Mouse (Mus musculus) cortical plate, adult 2 months (tissue): Measurements from ENCODE around the gene Ssx2ip. TPM values are rescaled to one million over a fixed set of nuclear protein-coding genes. Genes with fewer than 3 reads are reported as not detected.

Experiments used
- H3K27ac ChIP-seq: fragments of 200-500 bp; 2 replicates; pipeline ENCODE4 v1.5.1; 2012; ENCODE audit warnings: low read length, control low read depth, inconsistent platforms; ENCODE audit not compliant: insufficient read depth
- H3K4me1 ChIP-seq: fragments of 200-500 bp; 2 replicates; pipeline ENCODE4 v1.6.1; 2011; ENCODE audit warnings: low read length; ENCODE audit not compliant: control insufficient read depth, insufficient read depth
- H3K4me3 ChIP-seq: fragments of 200-500 bp; 2 replicates; pipeline ENCODE4 v1.5.1; 2011; ENCODE audit warnings: mild to moderate bottlenecking, low read length, control low read depth; ENCODE audit not compliant: insufficient read depth
- CTCF ChIP-seq: fragments of 200-500 bp; IDR thresholded peaks from 2 replicates; pipeline ENCODE4 v1.5.1; 2011; ENCODE audit warnings: mild to moderate bottlenecking, control low read depth, low read length; ENCODE audit not compliant: insufficient read depth; ENCODE audit errors: extremely low read depth
- POLR2A ChIP-seq: fragments of 200-500 bp; IDR thresholded peaks from 2 replicates; pipeline ENCODE4 v1.6.1; 2011; ENCODE audit warnings: mild to moderate bottlenecking, low read length, control low read depth; ENCODE audit not compliant: insufficient read depth; ENCODE audit errors: extremely low read depth
- polyA plus RNA-seq: library from polyadenylated mRNA; depleted of rRNA; stranded (reverse); fragments of >200 nt; gene quantifications from 2 replicates; pipeline ENCODE4 v1.2.3, GENCODE M21; 2012

Ssx2ip gene
- polyA plus RNA-seq, 1 experiment = 40.7 TPM

DNA sequence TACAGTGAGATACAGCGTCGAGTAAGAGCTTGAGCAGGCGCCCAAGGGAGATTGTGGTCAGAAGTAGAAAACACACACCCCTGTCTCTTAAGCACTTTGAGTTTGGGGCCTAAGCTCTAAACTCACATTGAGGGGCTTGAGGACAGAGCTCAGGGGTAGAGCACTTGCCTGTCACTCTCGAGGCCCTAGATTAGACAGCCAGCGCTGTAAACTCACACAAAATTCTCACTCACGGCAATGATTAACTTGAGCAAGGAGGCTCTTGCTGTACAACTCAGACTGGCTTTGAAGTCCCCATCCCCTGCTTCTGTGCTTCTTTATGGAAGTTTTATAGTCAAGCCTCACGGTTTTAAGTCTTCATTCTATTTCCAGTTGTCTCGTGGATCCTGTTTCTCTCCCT is 25.7 kb upstream of the Ssx2ip start:
- no peak for TF ChIP-seq POLR2A
- Histone ChIP-seq H3K27ac (no peak overlapping the region), H3K4me1 (no peaks in the 10 kb centered on the region), H3K4me3 (no peak overlapping the region)

GRCm38 (mm10) chr3:146379740-146380466 is 24.5 kb upstream of the Ssx2ip start:
- TF ChIP-seq CTCF (no peak), POLR2A (no peak)
- H3K4me3 ChIP-seq = no peak overlapping the region
- H3K4me1 ChIP-seq = no peaks in the 10 kb centered on the region
- H3K27ac ChIP-seq = no peak overlapping the region

DNA sequence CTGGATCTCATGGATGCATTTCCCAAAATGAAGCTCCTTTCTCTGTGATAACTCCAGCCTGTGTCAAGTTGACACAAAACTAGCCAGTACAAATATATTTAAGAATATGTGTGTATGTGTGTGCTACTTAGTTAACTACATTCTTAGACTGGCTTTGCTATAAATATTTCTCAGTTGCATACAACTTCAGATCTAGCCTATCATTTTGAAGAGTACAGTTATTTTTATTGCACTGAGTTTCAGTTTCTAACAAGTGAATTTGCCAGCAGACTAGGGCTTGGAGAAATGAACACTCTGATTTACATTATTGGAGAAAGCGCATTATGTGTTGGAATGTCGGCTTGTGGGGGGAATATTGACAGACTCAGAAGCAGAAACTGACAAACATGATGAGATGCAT is 23.6 kb upstream of the Ssx2ip start:
- TF ChIP-seq POLR2A = no peak
- no peak for TF ChIP-seq CTCF
- Histone ChIP-seq H3K4me3 (no peak overlapping the region), H3K4me1 (no peaks in the 10 kb centered on the region), H3K27ac (no peak overlapping the region)

DNA sequence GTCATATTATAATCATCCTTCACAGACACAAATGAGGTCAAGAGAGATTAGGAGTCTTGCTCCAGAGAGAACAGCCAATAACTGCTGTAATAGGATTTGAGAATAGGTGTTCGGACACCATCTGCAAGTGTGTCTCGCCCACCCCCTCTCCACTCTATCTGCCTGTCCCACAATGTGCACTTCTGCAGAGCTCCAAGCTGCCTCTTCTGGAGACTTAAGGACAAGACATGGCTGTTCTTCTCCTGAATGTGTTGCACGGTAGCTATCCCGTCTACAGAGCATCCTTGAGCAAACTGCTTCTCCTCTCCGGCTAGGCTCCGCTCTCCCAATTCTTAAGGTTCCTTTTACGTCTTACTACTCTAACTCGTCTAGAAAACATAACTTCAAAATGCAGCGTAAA is 23.0 kb upstream of the Ssx2ip start:
- H3K27ac ChIP-seq = no peak overlapping the region
- no peaks in the 10 kb centered on the region for H3K4me1 ChIP-seq
- TF ChIP-seq POLR2A (no peak), CTCF (no peak)
- no peak overlapping the region for H3K4me3 ChIP-seq

- H3K4me3 ChIP-seq = no peak overlapping the region
- TF ChIP-seq POLR2A (no peak), CTCF (no peak)
- H3K27ac ChIP-seq = no peak overlapping the region
- no peaks in the 10 kb centered on the region for H3K4me1 ChIP-seq
Measured at GRCm38 (mm10) chr3:146386800-146387199, 17.6 kb upstream of the Ssx2ip start.

DNA sequence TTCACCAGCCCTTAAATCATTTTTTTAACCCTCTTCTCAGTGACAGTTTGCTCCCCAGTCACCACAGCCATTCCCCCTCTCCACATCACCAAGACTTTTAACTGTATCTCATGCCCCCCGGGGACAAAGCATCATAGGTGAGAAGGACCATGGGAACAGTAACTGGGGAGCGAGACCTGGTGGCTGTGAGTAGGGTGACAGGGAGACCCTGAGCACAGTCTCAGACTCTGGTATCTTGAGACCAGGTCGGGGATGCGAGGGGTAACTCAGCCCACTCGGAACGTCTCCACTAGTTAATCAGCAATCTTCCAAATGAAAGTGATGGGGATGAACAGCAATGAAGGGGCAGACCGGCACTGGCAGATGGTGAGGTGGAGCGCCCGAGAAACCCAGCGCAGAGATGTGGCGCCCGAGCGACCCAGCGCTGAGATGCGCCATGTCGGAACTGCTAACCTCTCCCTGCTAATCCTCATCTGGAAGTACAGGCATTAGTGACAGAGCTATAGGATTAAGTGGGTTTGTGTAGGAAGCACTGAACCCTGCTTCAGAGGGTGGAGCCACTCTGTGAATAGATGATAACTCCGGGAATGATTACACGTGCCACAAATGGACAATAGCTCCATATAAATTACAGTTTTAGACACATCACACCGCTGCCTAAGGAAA is 11.7 kb upstream of the Ssx2ip start:
- no peak overlapping the region for H3K4me3 ChIP-seq
- TF ChIP-seq CTCF (no peak), POLR2A (no peak)
- H3K4me1 ChIP-seq = peaks cover 1% of the 10 kb centered on the region
- H3K27ac ChIP-seq = no peak overlapping the region

DNA sequence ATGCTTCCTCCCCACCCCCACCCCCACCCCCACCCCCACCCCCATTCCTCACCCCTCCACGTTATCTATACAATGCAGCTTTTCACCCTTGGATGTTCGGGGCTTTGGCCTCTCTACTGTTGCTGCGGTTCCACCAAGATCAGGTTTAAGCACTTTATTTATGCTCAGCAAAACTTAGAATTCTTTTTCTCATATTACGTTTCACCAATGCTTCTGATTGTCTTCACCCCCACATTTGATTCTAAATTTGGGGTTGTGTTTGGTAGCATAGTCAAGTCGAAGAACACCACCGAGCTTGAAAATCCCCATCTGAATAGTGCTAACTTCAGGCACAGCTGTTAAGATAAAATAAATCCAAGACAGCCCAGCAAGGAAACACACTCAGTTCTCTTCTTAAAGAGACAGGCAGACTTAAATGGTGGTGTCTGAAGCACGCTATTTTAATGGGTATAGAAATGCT is 10.8 kb upstream of the Ssx2ip start:
- Histone ChIP-seq H3K27ac (no peak overlapping the region), H3K4me1 (peaks cover 1% of the 10 kb centered on the region), H3K4me3 (no peak overlapping the region)
- TF ChIP-seq CTCF = no peak

DNA sequence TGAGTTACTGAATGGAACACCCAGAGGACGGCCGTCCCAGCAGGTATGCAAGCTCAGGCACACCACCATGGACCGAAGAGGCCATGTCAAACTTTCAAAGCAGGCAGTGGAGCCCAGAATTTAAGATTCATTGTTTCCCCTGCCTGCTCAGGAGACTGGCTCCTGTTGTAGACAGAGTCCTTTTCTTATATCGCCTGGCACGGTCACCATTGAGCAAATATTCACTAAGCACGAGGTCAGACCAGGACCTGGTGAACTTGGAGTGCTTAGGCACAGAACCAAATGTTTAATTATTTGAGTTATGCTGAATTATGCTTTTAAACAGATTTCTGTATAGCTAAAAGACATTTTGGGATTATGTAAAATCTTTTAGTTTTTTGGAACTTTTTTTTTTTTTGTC is 8.2 kb upstream of the Ssx2ip start:
- Histone ChIP-seq H3K27ac (no peak overlapping the region), H3K4me3 (no peak overlapping the region), H3K4me1 (peaks cover 1% of the 10 kb centered on the region)
- TF ChIP-seq CTCF = no peak

- Histone ChIP-seq H3K27ac (no peak overlapping the region), H3K4me3 (no peak overlapping the region), H3K4me1 (peaks cover 1% of the 10 kb centered on the region)
- TF ChIP-seq POLR2A = no peak
- no peak for TF ChIP-seq CTCF
Measured at GRCm38 (mm10) chr3:146396934-146397333, 7.5 kb upstream of the Ssx2ip start.

DNA sequence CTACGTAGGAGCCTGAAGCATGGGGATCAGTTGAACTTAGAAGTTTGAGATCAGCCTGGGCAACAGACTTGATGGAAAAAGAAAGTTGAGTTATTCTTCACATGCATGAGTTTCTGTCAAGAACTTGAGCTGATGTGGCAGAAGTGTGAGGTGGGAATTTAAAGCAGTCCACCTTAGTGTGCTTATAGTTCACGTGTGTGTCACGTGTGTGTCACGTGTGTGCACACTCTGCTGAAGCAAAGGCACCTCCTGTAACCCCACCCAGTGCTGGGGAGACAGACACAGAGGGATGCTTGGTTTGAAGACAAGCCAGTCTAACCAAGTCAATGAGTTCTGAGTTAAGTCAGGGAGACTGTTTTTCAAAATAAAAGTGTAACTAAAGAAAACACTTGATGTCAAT is 6.6 kb upstream of the Ssx2ip start:
- H3K4me1 ChIP-seq = no peaks in the 10 kb centered on the region; the same call in none of the 2 replicates
- no peak overlapping the region for H3K4me3 ChIP-seq
- H3K27ac ChIP-seq = no peak overlapping the region
- TF ChIP-seq CTCF (no peak), POLR2A (no peak)

- TF ChIP-seq CTCF (no peak), POLR2A (no peak)
- H3K27ac ChIP-seq = no peak overlapping the region
- H3K4me3 ChIP-seq = no peak overlapping the region
Measured at GRCm38 (mm10) chr3:146399203-146399602, 5.2 kb upstream of the Ssx2ip start.

More at GRCm38 (mm10) chr3:146399203-146399602, 5.2 kb upstream of the Ssx2ip start:
- H3K4me1 ChIP-seq = no peaks in the 10 kb centered on the region; the same call in 1 of the 2 replicates
